Mouse (Mus musculus): Measurements from ENCODE around the gene Ess2.

Gene Ess2

GRCm38 (mm10) chr16:17922163-17922538 is 11.0 kb upstream of the Ess2 start:
- intact Hi-C loops (cut with DNase I) = no loop called here

- intact Hi-C loops (cut with DNase I) = no loop called here
Measured at GRCm38 (mm10) chr16:17921325-17922162, 10.4 kb upstream of the Ess2 start.

GRCm38 (mm10) chr16:17920586-17920985 is 9.4 kb upstream of the Ess2 start:
- intact Hi-C loops (cut with DNase I) = no loop called here

DNA sequence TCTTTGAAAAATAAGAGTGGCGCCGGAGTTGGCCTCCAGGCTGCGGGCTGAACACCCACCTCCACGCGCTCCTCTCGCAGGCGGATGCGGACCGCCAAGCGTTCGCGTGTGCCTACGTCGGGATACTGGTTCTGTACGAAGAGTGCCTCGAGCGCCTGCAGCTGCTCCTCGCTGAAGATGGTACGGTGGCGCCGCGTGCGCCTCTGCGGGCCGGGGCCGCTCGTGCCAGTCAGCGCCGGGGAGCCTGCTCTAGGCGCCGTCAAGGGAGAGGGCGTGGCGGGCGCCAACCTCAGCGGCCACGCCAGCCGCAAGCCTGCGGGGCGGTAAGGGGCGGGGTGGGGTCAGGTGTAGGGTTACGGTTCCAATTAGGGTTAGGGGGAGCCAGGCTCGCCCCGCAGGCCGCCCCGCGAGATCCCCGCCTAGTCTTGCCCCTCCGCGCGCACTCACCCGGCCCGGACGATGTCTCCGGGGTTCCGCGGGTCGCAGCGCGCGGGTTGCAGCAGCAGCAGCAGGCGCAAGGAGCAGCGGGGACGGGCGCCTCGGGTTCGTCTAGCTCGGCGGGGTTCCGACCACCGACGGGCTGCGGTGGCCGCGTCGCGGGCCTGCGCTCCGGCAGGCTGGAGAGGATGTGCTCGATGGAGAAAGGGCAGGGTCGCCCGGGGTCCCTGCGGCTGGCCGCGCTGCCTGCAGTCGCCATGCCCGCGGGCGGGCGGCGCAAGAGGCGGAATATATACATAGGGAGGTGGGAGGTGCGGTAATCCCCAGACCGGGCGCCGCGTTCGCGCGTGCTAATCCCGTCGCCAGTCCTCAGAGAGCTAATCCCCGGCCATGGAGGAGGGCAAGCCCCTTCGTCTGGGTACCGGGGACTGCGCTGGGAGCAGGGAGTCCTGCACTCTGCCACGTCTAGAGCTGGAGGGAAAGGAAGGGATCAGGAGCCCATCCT is 3.4 kb upstream of the Ess2 start, which contains the start of gene Gsc2:
Gsc2 (minus strand) TSS at position 753 of the 943 bp plus-strand sequence.
- intact Hi-C loops (cut with DNase I) = loop anchor here (10.0 kb wide), 1 partner anchor 130 kb away; no protein-coding TSS in a partner anchor

- intact Hi-C loops (cut with DNase I) = no loop called here
Measured at GRCm38 (mm10) chr16:17898462-17898861, 12.7 kb downstream of the Ess2 start, which contains the start of the genes Dgcr2 and Tssk2. Gene Dgcr2 (minus strand): TSS chr16:17898562. Gene Tssk2 (plus strand): TSS chr16:17898637.

- intact Hi-C loops (cut with DNase I) = no loop called here
Measured at GRCm38 (mm10) chr16:17896091-17896490, 15.1 kb downstream of the Ess2 start.

DNA sequence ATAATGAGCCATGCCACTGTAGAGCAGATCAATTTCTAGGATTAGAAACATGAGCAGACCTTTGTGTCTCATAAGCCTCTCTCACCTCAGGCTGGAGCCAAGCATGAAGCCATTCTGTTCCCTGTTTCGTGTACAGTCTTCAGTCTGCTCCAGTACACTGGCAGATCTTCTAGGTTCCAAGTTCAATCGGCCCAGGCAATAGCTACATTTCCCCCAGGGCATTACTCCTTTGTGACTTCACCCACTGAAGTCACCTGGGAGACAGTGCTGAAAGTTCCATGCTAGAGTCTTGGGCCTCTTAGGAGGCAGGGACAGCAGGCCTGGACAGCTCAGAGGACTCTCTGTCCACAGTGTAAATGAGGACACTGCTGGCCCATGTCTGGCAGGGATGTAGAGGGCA is 17.2 kb downstream of the Ess2 start, which contains the start of gene Tssk1:
Tssk1 (plus strand) TSS at position 301 of the 400 bp plus-strand sequence.
- intact Hi-C loops (cut with DNase I) = no loop called here

GRCm38 (mm10) chr16:17892606-17893005 is 18.5 kb downstream of the Ess2 start:
- intact Hi-C loops (cut with DNase I) = no loop called here

DNA sequence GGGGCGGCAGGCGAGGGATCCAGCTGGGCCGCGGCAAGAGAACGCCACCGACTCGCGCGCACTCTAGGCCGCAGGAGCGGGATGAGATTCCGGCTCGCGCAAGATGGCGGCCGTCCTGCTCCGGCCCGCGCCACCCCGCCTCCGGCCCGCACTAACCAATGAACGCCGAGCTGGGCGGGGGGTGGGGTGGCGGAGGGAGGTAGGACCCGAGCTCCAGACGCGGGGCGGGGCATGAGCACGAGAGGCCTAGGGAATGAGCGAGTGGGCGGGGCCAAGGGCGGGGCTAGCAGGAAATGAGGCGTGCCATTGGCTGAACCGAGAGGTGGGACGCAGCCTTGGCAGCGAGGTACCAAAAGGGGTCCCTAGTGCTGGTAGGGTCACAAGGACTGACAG is 19.6 kb downstream of the Ess2 start, which contains the start of gene Gm20518:
Gm20518 (minus strand) TSS at position 105 of the 393 bp plus-strand sequence.
- intact Hi-C loops (cut with DNase I) = no loop called here

DNA sequence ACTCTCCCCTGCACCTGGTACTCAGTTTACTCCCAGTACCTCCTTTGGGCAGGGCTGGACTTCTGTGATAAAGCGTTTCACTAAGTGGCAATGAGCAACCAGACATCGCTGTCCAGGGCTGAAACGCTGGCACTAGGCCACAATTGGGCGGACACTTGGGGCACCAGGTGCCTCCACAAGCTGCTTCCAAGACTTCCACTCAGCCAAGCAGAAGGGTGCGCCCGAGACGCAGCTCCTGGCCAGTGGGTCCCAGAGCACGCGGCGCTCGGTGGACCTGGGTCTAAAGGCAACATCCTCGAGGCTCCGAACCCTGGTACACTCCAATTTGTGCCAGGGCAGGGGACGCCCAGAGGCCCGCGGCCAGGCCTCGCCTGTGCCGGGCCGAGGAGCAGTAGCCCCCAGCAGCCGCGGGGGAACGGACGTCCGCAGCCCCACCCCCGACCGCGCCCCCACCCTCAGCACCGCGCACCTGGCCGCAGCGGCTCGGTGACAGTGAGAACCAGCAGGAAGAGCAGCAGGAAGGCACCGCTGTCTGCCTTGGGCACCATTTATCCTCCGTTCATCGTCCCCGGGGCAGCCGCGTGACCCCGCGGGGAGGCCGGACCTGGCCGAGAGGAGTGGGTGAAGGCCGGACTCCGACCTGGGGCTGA is 20.1 kb downstream of the Ess2 start:
- intact Hi-C loops (cut with DNase I) = no loop called here

- intact Hi-C loops (cut with DNase I) = no loop called here
Measured at GRCm38 (mm10) chr16:17890342-17890727, 20.8 kb downstream of the Ess2 start.

DNA sequence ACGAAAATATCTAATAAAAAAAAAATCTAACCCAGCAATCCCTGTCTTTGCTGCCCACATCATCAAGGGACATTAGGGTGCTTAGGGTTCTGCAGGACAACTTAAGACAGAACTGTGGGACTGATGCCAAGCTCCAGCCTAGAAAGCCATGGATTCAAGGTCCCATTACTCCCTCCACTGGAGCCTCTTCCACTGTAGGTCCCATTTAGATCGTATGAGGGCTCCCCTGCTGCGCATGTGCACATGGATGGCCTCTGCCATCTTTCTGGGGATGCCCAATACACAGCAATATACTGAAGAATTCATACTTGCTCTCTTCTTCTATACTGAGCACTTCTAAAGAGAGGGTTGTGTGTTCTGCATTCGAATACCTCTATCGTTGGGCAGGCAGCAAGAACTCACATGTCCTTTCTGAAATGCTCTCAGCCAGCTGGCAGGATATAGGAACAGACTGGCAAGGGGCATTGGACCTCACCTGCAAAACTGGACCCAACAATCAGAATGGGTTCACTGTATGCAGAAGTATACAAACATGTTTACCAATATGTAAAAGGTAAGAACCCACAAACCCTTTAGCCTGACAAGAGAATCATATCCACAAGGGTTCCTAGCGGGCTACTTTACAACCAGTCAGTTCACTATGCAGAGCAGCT is 21.3 kb downstream of the Ess2 start:
- intact Hi-C loops (cut with DNase I) = no loop called here

DNA sequence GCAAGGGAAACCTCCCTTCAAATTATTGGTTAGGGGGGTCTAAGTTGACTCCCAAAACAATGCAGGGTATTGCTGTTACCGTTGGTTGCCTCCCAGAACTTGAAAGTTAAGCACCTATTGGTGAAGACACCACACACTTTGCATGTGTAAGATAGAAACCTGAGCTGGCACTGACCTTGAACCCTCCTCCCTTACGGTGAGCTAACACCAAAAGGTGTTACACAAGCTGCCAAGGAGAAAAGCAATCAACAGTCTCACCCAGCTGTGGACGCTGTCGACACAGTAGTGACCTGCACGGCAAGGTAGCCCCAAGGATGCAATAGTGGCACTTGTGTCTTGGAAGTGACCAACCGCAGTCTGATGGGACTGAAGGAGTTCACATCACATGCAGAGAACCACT is 27.0 kb downstream of the Ess2 start:
- intact Hi-C loops (cut with DNase I) = no loop called here

GRCm38 (mm10) chr16:17882196-17882595 is 29.0 kb downstream of the Ess2 start:
- intact Hi-C loops (cut with DNase I) = no loop called here

DNA sequence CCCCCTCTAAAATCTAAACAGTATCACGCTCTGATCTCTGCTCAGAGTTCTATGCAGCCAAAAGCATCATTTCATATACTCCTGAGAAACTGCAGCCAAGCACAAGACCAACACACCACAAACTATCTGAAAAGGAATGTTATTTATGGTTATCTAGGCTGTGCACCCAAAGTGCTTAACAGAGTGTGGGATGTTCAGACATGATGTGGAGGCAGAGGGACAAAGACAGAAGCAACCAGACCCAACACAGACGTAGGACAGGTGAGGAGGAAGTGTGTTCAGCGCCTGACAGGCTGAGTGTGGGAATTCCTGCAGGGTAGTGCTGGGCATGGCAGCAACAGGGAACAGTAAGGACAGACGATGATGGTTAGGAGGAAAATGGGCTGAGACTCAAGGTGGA is 31.6 kb downstream of the Ess2 start:
- intact Hi-C loops (cut with DNase I) = no loop called here

GRCm38 (mm10) chr16:17876096-17876495 is 35.1 kb downstream of the Ess2 start:
- intact Hi-C loops (cut with DNase I) = no loop called here

DNA sequence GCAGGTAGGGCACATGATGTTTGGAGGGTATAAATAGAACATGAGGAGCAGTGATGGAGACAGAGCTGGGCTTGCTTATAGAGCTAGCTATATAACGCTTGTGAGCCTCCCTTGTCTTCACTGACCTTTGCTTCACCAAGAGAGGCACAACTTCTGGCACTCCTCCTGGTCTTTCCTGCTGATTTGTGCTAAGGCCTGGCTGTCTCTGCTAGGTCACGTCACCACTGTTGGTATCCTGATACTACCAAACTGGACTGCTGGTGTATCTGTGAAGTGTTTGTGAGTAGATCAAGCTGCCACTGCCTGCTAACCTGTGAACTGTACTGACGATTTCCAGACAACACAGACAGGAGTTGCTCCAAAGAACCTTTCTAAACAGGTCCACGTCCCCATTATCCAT is 36.0 kb downstream of the Ess2 start:
- intact Hi-C loops (cut with DNase I) = no loop called here

DNA sequence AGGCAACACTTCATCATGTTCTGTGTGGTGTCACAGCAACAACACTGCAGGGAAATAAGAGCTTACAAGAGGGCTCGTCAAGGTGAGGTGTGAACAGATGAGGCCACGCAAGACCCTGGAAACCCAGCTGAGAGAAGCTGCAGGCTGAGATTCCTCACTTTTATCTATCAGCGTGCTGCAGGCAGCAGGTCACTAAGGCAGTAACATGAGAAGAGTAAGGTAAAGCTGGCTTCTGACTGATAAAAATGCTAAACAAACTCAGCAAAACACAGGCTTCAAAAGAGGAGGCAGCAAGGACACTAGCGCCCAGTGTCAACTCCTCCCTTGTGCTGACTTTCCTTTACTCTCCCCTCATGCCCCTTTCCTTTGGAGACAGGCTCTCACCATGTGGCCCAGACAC is 38.2 kb downstream of the Ess2 start:
- intact Hi-C loops (cut with DNase I) = no loop called here

DNA sequence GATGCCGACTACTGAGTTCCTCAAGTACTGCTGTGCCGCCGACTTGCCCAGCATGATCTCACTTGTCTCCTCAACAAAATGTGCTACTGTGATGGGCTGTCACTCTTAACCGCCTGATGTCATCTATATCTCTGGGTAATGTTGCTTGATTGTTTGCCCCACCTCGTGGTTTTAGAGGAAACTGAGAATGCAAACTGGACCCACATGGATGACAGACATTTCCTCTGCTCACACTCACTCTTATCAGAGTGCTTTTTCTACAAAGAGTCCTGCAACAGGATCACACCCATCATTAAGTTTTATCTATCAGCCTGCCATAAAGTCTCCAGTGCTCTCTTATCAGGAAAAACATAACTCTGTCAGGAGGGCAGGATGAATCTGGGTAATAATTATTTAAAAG is 39.9 kb downstream of the Ess2 start:
- intact Hi-C loops (cut with DNase I) = no loop called here

DNA sequence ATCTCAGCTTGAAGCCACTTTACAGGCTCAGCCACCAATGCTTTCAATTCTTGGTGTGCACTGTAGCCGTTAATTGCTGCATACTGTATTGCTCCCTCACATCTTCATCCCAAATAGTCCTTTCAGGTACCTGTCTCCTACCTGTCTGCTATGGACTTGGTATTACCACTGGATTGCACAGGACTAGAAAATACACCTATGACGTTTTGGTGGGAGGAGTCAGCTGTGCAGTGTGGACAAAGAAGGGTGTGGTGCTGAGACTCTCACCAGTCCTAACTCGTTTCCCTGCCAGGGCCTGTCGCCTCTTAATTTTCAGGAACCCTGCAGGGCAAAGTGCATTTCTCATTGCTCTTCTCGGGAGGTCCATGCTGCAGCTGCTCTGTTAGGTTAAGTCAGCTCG is 45.4 kb downstream of the Ess2 start:
- intact Hi-C loops (cut with DNase I) = no loop called here

DNA sequence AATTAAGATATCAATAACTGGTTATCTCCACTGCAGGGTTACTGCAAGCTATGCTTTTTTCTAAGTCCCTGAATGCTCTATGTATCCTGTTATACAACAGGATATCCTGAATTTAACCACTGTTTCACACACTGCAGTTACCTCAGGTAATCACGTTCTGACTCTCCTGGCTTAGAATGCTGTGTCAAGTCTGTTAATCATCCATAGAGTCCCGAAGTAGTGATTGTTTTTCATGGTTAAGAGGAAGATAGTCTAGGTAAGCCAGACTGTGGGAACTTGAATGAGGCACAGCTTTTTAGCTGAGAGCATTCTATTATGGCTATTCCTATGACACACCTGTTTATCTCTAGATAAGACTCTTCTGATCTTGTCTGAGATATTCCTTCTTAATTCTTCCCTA is 45.9 kb downstream of the Ess2 start:
- intact Hi-C loops (cut with DNase I) = no loop called here
